Mouse (Mus musculus): ENCODE data around the gene Dkk1. TPM values are rescaled to one million over a fixed set of nuclear protein-coding genes. Genes with fewer than 3 reads are reported as not detected.
"Not testable (repeated sequence)": the region's sequence is repeated elsewhere in the genome, so short reads cannot be mapped to it uniquely, and the experiment has no call there.

The Dkk1 gene
- total RNA-seq (2015; ENCODE audit: low replicate concordance) (not detected in 2 replicates), total RNA-seq (2017; ENCODE audit: low replicate concordance) (not detected in 2 replicates)

GRCm38 (mm10) chr19:30549044-30549853 is at the start of gene Dkk1:
Dkk1 (minus strand) TSS chr19:30549665.
- no peak for ATAC-seq (replicated peaks; ENCODE audit: low FRiP score, poor library complexity, severe bottlenecking)

DNA sequence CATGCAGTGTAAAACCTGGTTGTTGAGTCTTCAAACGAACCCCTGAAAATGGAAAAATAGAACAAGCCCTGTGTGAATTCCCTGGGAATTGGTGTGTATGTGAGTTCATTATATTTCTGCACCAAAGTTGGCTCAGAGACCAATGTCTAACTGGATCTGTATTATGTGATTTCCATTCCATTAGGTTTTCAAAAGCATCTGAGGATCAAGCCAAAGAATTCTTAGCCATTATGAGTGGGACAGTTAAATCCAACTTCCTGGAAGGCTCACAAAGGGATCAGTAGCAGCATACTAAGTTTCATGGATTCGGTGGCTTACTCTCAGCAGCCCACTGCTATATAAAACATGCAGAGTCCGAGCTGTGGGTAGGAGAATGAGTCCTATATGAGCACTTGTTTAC is 36.9 kb upstream of the Dkk1 start:
- ATAC-seq (replicated peaks; ENCODE audit: low FRiP score, poor library complexity, severe bottlenecking), result no peak

DNA sequence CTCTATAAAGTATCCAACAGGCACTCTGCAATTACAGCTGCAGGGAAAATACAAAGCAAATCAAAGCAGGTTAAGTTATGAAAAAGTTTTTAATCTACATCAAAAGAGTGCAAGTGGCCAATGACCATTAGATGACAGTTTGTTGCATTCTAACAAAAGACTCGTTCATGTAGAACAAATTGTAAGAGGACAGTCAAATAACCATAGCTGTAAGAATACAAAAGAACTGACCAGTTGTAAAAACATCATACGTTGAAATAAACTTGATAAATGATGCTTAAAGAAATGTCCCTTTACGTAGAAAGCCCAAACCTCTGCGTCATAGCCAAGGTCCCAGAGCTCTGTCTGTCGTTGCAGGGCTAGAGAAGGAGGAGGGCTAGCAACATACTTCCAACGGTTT is 15.1 kb upstream of the Dkk1 start:
- ATAC-seq (replicated peaks; ENCODE audit: low FRiP score, poor library complexity, severe bottlenecking), result no peak

DNA sequence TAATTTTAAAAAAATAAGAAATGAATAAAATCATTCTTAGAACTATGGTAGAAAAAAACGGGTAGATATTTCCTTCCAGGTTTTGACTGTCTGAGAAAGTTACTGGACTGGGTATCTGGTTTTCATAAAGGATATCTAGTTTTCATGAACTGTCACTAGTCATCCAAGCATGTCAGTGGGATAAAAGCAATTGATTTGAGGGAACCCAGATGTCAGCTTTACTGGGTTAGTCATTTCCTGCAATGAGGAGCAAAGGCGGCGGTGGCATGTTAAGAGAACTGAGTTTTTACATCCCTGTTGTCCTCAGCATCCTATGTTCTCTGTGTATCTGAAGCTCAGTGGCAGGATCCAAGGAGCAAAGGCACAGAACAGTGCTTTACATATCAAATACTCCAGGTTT is 14.4 kb upstream of the Dkk1 start:
- no peak for ATAC-seq (replicated peaks; ENCODE audit: low FRiP score, poor library complexity, severe bottlenecking)

DNA sequence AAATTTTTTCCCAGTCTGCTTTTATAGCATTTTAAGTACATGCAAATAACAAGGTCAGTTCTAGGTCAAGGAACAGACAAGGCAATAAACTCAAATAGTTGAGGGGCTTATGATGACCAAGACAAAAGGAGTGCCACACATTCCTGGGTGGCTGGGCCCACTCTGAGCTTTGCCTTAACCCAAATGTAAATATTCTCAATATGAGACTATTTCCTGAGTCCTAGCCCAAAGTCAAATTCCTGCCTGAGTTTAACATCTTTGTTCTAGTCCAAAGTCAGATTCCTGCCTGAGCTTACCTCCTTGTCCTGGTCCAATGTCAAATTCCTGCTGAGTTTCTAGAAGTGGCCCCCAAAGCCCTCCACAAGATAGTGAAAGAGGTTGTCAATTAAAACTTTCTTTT is 8.6 kb upstream of the Dkk1 start:
- ATAC-seq (replicated peaks; ENCODE audit: low FRiP score, poor library complexity, severe bottlenecking), result no peak

DNA sequence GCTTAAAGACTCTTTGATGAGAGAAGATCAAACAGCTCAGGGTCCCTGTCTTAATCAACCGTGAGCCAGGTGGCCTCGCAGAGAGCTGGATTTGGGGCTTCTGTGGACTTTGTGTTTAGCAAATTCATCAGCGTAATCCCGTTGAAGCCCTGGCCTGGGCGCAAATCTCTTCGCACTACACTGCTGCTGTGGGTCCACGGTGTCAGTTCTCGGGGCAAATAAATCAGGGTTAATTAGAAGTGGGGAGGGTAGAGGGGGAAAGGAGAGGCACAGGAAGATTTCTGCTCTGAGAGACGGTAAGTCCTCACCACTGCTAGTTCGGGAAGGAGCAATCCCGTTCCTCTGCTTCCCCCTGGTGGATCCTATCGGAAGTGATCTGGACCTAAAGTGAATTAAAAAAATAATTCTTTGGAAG is 5.0 kb upstream of the Dkk1 start:
- ATAC-seq (replicated peaks; ENCODE audit: low FRiP score, poor library complexity, severe bottlenecking), result no peak

DNA sequence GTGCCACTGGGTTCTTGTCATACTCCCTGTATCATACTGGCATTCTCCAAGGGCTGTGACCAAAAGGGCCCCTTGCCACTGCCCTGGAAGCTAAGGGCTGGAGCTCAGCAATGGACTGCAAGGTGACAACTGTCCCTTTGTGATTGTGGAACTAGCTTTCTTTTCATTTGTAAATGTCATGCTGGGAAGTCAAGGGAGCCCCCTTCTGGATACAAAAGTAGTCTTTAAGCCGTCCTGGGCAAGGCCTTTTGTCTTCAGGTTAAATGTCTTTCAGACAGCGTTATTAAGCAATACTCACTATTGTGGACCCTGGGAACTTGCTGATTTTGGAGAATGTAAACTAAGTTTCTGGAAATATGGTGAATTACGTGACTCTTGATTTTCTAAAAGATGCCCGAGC is 4.3 kb upstream of the Dkk1 start:
- no peak for ATAC-seq (replicated peaks; ENCODE audit: low FRiP score, poor library complexity, severe bottlenecking)

- no peak for ATAC-seq (replicated peaks; ENCODE audit: low FRiP score, poor library complexity, severe bottlenecking)
Observed at GRCm38 (mm10) chr19:30552260-30552659, 2.8 kb upstream of the Dkk1 start.

GRCm38 (mm10) chr19:30549854-30550647 is 586 bp upstream of the Dkk1 start:
- ATAC-seq (replicated peaks; ENCODE audit: low FRiP score, poor library complexity, severe bottlenecking), result no peak

DNA sequence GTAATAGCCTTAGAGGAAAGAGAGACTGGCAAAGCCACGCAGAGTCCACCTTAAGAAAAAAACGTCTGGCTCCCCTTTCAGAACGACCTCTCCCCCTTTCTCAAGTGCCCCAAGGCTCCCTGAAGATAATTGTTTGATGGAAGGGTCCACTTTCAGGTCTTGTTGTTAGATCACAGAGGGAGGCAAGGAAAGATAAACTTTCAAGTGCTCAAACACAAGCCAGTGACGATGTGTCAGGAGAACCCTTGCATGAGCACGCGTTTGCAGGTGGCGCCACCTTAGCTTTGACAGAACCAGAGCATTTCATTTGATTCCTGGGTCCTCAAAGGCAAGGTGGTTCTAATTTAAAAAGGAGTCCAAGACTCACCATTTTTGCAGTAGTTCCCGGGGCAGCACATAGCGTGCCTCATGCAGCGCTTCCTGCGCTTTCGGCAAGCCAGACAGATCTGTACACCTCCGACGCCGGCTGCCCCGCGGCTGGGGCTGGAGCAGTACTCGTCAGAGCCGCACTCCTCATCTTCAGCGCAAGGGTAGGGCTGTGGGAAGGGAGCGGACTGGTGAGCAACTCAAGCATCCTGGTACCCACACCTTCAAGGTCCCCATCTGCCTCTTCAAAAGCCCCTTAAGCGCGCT is 938 bp downstream of the Dkk1 start:
- ATAC-seq (replicated peaks; ENCODE audit: low FRiP score, poor library complexity, severe bottlenecking), result no peak

GRCm38 (mm10) chr19:30539365-30539941 is 10.0 kb downstream of the Dkk1 start:
- ATAC-seq (replicated peaks; ENCODE audit: low FRiP score, poor library complexity, severe bottlenecking), result not testable (repeated sequence)

- ATAC-seq (replicated peaks; ENCODE audit: low FRiP score, poor library complexity, severe bottlenecking), result no peak
Observed at GRCm38 (mm10) chr19:30516771-30517170, 32.7 kb downstream of the Dkk1 start.

- no peak for ATAC-seq (replicated peaks; ENCODE audit: low FRiP score, poor library complexity, severe bottlenecking)
Observed at GRCm38 (mm10) chr19:30510481-30510880, 39.0 kb downstream of the Dkk1 start.

GRCm38 (mm10) chr19:30505497-30505896 is 44.0 kb downstream of the Dkk1 start:
- no peak for ATAC-seq (replicated peaks; ENCODE audit: low FRiP score, poor library complexity, severe bottlenecking)

All from erythroid progenitor cell, adult 5-6 weeks (primary cell).